Mouse (Mus musculus): ENCODE data around the gene Mpnd. TPM values are rescaled to one million over a fixed set of nuclear protein-coding genes. Genes with fewer than 3 reads are reported as not detected.

The Mpnd gene
- polyA plus RNA-seq, 1 experiment from 2014 or later: 127 TPM

- no peak overlapping the region for H3K4me3 ChIP-seq (ENCODE audit: low read length)
- H3K36me3 ChIP-seq (ENCODE audit: control insufficient read depth, insufficient read depth, low read length): 0 out of 2 replicates have a peak, but pooled peaks cover 3% of the 10 kb centered on the region
- peaks cover 25% of the 10 kb centered on the region for H3K4me1 ChIP-seq (ENCODE audit: control insufficient read depth, insufficient read depth, low read depth, low read length)
- H3K9me3 ChIP-seq (ENCODE audit: control insufficient read depth, low read length): no peaks in the 10 kb centered on the region
- no peak for ATAC-seq
- no peak overlapping the region for H3K9ac ChIP-seq (ENCODE audit: low read depth, low read length)
- H3K4me2 ChIP-seq (ENCODE audit: low read length): no peak overlapping the region
- H3K27me3 ChIP-seq (replicated peaks; ENCODE audit: control insufficient read depth, insufficient read depth, low read length): no peaks in the 10 kb centered on the region
- 59% methylated on average over 5 of the region's 5 CpGs for WGBS
- H3K27ac ChIP-seq (ENCODE audit: low read depth, low read length): no peak overlapping the region; the same call in 1 of the 2 replicates
These were observed 25.4 kb downstream of the Mpnd start for GRCm38 (mm10) chr17:56030919-56031318.

GRCm38 (mm10) chr17:56031431-56031830 is 25.9 kb downstream of the Mpnd start:
- H3K9ac ChIP-seq (ENCODE audit: low read depth, low read length): no peak overlapping the region
- H3K27me3 ChIP-seq (replicated peaks; ENCODE audit: control insufficient read depth, insufficient read depth, low read length): no peaks in the 10 kb centered on the region
- 0 out of 2 replicates have a peak, but pooled peaks cover 3% of the 10 kb centered on the region for H3K36me3 ChIP-seq (ENCODE audit: control insufficient read depth, insufficient read depth, low read length)
- H3K4me1 ChIP-seq (ENCODE audit: control insufficient read depth, insufficient read depth, low read depth, low read length): peaks cover 25% of the 10 kb centered on the region
- no peak overlapping the region for H3K4me2 ChIP-seq (ENCODE audit: low read length)
- 92% methylated on average over 7 of the region's 7 CpGs for WGBS
- no peak overlapping the region for H3K4me3 ChIP-seq (ENCODE audit: low read length)
- H3K9me3 ChIP-seq (ENCODE audit: control insufficient read depth, low read length): no peaks in the 10 kb centered on the region
- no peak for ATAC-seq
- no peak overlapping the region for H3K27ac ChIP-seq (ENCODE audit: low read depth, low read length)

DNA sequence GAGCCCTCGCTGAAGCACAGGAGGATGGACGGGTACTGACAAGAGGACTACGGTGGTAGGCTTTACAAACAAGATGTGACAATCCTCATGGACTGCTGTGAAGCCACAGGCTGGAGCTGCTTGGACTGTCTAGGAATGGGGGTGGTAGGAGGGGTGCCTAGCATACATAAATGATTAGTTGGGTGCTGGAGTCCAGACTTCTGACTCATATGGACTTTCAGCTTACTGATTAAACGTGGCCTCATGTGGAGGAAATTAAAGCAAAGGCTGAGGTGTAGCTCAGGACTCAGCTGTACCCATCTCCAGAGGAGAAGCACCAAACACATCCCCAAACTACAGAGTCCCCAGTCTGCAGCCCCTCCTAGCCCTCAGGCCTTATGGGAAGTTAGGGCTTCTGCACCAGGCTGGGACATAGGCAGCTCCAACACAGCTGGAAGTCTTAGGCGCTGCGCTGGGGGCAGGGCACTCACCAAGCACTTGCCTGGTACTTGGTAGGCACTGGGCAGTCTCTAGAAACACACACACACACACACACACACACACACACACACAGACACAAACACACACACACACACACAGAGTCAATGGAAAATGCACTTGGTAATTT is 26.7 kb downstream of the Mpnd start:
- H3K36me3 ChIP-seq (ENCODE audit: control insufficient read depth, insufficient read depth, low read length): 0 out of 2 replicates have a peak, but pooled peaks cover 3% of the 10 kb centered on the region
- 73% methylated on average over 6 of the region's 6 CpGs for WGBS
- H3K27ac ChIP-seq (ENCODE audit: low read depth, low read length): no peak overlapping the region
- no peak overlapping the region for H3K4me3 ChIP-seq (ENCODE audit: low read length)
- no peak for ATAC-seq
- H3K9ac ChIP-seq (ENCODE audit: low read depth, low read length): no peak overlapping the region
- no peaks in the 10 kb centered on the region for H3K9me3 ChIP-seq (ENCODE audit: control insufficient read depth, low read length)
- H3K4me2 ChIP-seq (ENCODE audit: low read length): no peak overlapping the region
- H3K27me3 ChIP-seq (replicated peaks; ENCODE audit: control insufficient read depth, insufficient read depth, low read length): no peaks in the 10 kb centered on the region
- peaks cover 28% of the 10 kb centered on the region for H3K4me1 ChIP-seq (ENCODE audit: control insufficient read depth, insufficient read depth, low read depth, low read length)

DNA sequence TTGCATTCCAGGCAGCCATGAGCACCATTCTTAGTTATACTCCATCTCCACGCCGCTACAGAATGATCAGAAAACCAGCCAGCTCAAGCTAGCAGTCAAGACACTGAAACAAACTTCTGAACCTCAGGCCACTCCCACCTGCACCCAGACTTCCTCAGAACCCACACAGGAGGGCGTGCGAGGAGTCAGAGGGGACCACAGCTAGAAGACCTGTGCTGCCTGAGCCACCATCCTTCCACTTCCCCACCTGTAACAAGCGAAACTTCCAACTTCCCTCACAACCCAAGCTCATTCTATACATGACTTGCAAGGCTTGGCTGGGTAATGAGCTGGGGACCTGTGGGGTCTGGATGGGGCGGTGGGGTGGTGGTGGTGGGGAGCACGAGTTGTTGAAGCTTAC is 27.3 kb downstream of the Mpnd start:
- ATAC-seq: no peak
- 0 out of 2 replicates have a peak, but pooled peaks cover 3% of the 10 kb centered on the region for H3K36me3 ChIP-seq (ENCODE audit: control insufficient read depth, insufficient read depth, low read length)
- H3K9ac ChIP-seq (ENCODE audit: low read depth, low read length): no peak overlapping the region
- H3K4me2 ChIP-seq (ENCODE audit: low read length): no peak overlapping the region
- H3K4me3 ChIP-seq (ENCODE audit: low read length): no peak overlapping the region
- H3K9me3 ChIP-seq (ENCODE audit: control insufficient read depth, low read length): no peaks in the 10 kb centered on the region
- WGBS: 78% methylated on average over 7 of the region's 7 CpGs
- no peaks in the 10 kb centered on the region for H3K27me3 ChIP-seq (replicated peaks; ENCODE audit: control insufficient read depth, insufficient read depth, low read length)
- H3K27ac ChIP-seq (ENCODE audit: low read depth, low read length): no peak overlapping the region
- H3K4me1 ChIP-seq (ENCODE audit: control insufficient read depth, insufficient read depth, low read depth, low read length): peaks cover 28% of the 10 kb centered on the region

- no peak overlapping the region for H3K4me2 ChIP-seq (ENCODE audit: low read length)
- 89% methylated on average over 7 of the region's 7 CpGs for WGBS
These were observed 28.7 kb downstream of the Mpnd start for GRCm38 (mm10) chr17:56034040-56034725.

GRCm38 (mm10) chr17:56034726-56035100 is 29.2 kb downstream of the Mpnd start:
- H3K27ac ChIP-seq (ENCODE audit: low read depth, low read length): no peak overlapping the region
- H3K9me3 ChIP-seq (ENCODE audit: control insufficient read depth, low read length): no peaks in the 10 kb centered on the region
- no peak overlapping the region for H3K4me3 ChIP-seq (ENCODE audit: low read length)
- no peak overlapping the region; the same call in 1 of the 2 replicates for H3K9ac ChIP-seq (ENCODE audit: low read depth, low read length)
- H3K4me1 ChIP-seq (ENCODE audit: control insufficient read depth, insufficient read depth, low read depth, low read length): peaks cover 28% of the 10 kb centered on the region
- WGBS: 91% methylated on average over 6 of the region's 6 CpGs
- H3K36me3 ChIP-seq (ENCODE audit: control insufficient read depth, insufficient read depth, low read length): 0 out of 2 replicates have a peak, but pooled peaks cover 3% of the 10 kb centered on the region
- no peak for ATAC-seq
- no peak overlapping the region; the same call in 1 of the 2 replicates for H3K4me2 ChIP-seq (ENCODE audit: low read length)
- no peaks in the 10 kb centered on the region for H3K27me3 ChIP-seq (replicated peaks; ENCODE audit: control insufficient read depth, insufficient read depth, low read length)

More at GRCm38 (mm10) chr17:56034040-56034725, 28.7 kb downstream of the Mpnd start:
- Histone ChIP-seq H3K36me3 (ENCODE audit: control insufficient read depth, insufficient read depth, low read length) (0 out of 2 replicates have a peak, but pooled peaks cover 3% of the 10 kb centered on the region), H3K9me3 (ENCODE audit: control insufficient read depth, low read length) (no peaks in the 10 kb centered on the region), H3K9ac (ENCODE audit: low read depth, low read length) (no peak overlapping the region), H3K27me3 (replicated peaks; ENCODE audit: control insufficient read depth, insufficient read depth, low read length) (no peaks in the 10 kb centered on the region), H3K27ac (ENCODE audit: low read depth, low read length) (no peak overlapping the region), H3K4me1 (ENCODE audit: control insufficient read depth, insufficient read depth, low read depth, low read length) (peaks cover 28% of the 10 kb centered on the region), H3K4me3 (ENCODE audit: low read length) (no peak overlapping the region)
- ATAC-seq: no peak

- 0 out of 2 replicates have a peak, but pooled peaks cover 3% of the 10 kb centered on the region for H3K36me3 ChIP-seq (ENCODE audit: control insufficient read depth, insufficient read depth, low read length)
- H3K4me2 ChIP-seq (ENCODE audit: low read length): peak overlapping the region; percentile 59
- WGBS: 87% methylated on average over 4 of the region's 4 CpGs
- peak overlapping the region; percentile 80 for H3K4me3 ChIP-seq (ENCODE audit: low read length)
- H3K27me3 ChIP-seq (replicated peaks; ENCODE audit: control insufficient read depth, insufficient read depth, low read length): no peaks in the 10 kb centered on the region
- H3K9me3 ChIP-seq (ENCODE audit: control insufficient read depth, low read length): no peaks in the 10 kb centered on the region
- no peak for ATAC-seq
- H3K9ac ChIP-seq (ENCODE audit: low read depth, low read length): peak overlapping the region; percentile 51
- H3K4me1 ChIP-seq (ENCODE audit: control insufficient read depth, insufficient read depth, low read depth, low read length): peaks cover 28% of the 10 kb centered on the region
- no peak overlapping the region for H3K27ac ChIP-seq (ENCODE audit: low read depth, low read length)
These were observed 29.7 kb downstream of the Mpnd start for GRCm38 (mm10) chr17:56035216-56035615.

- Histone ChIP-seq H3K9ac (ENCODE audit: low read depth, low read length) (peak within 1 kb of the TSS; percentile 86), H3K4me1 (ENCODE audit: control insufficient read depth, insufficient read depth, low read depth, low read length) (peaks cover 31% of the 10 kb centered on the region), H3K9me3 (ENCODE audit: control insufficient read depth, low read length) (no peaks in the 10 kb centered on the region), H3K4me3 (ENCODE audit: low read length) (peak within 1 kb of the TSS; percentile 80), H3K4me2 (ENCODE audit: low read length) (peak within 1 kb of the TSS; percentile 59), H3K27me3 (replicated peaks; ENCODE audit: control insufficient read depth, insufficient read depth, low read length) (no peaks in the 10 kb centered on the region), H3K27ac (ENCODE audit: low read depth, low read length) (peak within 1 kb of the TSS; percentile 85), H3K36me3 (ENCODE audit: control insufficient read depth, insufficient read depth, low read length) (0 out of 2 replicates have a peak, but pooled peaks cover 3% of the 10 kb centered on the region)
- peak; percentile 93 for ATAC-seq
- WGBS: under 1% methylated on average over 74 of the region's 74 CpGs
These were observed 30.8 kb downstream of the Mpnd start, which contains the start of gene Sh3gl1 for GRCm38 (mm10) chr17:56036176-56036900. Gene Sh3gl1, minus strand, starts transcription at chr17:56036635.

DNA sequence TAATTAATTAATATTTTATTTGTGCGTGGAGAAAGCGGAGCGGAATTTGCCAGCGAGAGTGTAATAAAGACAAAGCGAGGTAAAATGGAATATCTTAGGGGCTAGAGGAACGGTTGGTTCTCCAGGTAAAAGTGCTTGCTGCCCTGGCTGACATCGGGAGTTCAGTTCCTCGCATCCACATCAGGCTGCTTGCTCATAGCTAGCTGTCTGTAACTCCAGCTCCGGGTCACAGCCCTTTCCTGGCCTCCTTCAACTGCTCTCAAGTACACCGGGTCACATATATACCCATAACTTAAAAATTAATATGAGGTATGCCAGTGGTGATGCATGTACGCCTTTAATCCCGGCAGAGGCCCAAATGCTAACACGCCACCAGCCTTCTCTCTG is 31.4 kb downstream of the Mpnd start:
- WGBS: 35% methylated on average over 13 of the region's 13 CpGs

More for the DNA sequence above, 31.4 kb downstream of the Mpnd start:
- peak overlapping the region; percentile 80 for H3K4me3 ChIP-seq (ENCODE audit: low read length)
- ATAC-seq: peak; percentile 32
- H3K27me3 ChIP-seq (replicated peaks; ENCODE audit: control insufficient read depth, insufficient read depth, low read length): no peaks in the 10 kb centered on the region
- H3K4me2 ChIP-seq (ENCODE audit: low read length): peak overlapping the region; percentile 57
- peak overlapping the region; percentile 52 for H3K9ac ChIP-seq (ENCODE audit: low read depth, low read length)
- H3K27ac ChIP-seq (ENCODE audit: low read depth, low read length): 0 out of 2 replicates have a peak overlapping the region, but pooled peaks have one; percentile 29
- no peaks in the 10 kb centered on the region for H3K9me3 ChIP-seq (ENCODE audit: control insufficient read depth, low read length)
- peaks cover 30% of the 10 kb centered on the region for H3K4me1 ChIP-seq (ENCODE audit: control insufficient read depth, insufficient read depth, low read depth, low read length)
- 0 out of 2 replicates have a peak, but pooled peaks cover 3% of the 10 kb centered on the region for H3K36me3 ChIP-seq (ENCODE audit: control insufficient read depth, insufficient read depth, low read length)
